Mouse (Mus musculus) fat pad, adult 2 months (tissue): ENCODE measurements around the gene 1700020L24Rik.

Experiments
- DNase-seq: peaks from one replicate; pipeline ENCODE4 v3.0.0-alpha.2; 2011; ENCODE audit warnings: low read depth, low spot score; ENCODE audit errors: extremely low read depth

Gene 1700020L24Rik

GRCm38 (mm10) chr11:83440081-83441064 is 2.9 kb downstream of the 1700020L24Rik start:
- DNase-seq: no peak

- no peak for DNase-seq
Measured at GRCm38 (mm10) chr11:83441235-83441634, 3.8 kb downstream of the 1700020L24Rik start.

- no peak for DNase-seq
Measured at GRCm38 (mm10) chr11:83442596-83443267, 5.3 kb downstream of the 1700020L24Rik start.

- DNase-seq: no peak
Measured at GRCm38 (mm10) chr11:83443824-83444223, 6.3 kb downstream of the 1700020L24Rik start.

- DNase-seq: no peak
Measured at GRCm38 (mm10) chr11:83445001-83445400, 7.5 kb downstream of the 1700020L24Rik start.

- no peak for DNase-seq
Measured at GRCm38 (mm10) chr11:83447612-83448011, 10.1 kb downstream of the 1700020L24Rik start.

GRCm38 (mm10) chr11:83448021-83448926 is 10.8 kb downstream of the 1700020L24Rik start:
- no peak for DNase-seq

- DNase-seq: no peak
Measured at GRCm38 (mm10) chr11:83448927-83449236, 11.4 kb downstream of the 1700020L24Rik start.

GRCm38 (mm10) chr11:83449298-83449697 is 11.8 kb downstream of the 1700020L24Rik start:
- no peak for DNase-seq

GRCm38 (mm10) chr11:83450550-83450949 is 13.1 kb downstream of the 1700020L24Rik start:
- peak; percentile 31 for DNase-seq

GRCm38 (mm10) chr11:83451281-83451680 is 13.8 kb downstream of the 1700020L24Rik start:
- DNase-seq: no peak

- DNase-seq: no peak
Measured at GRCm38 (mm10) chr11:83454548-83454947, 17.1 kb downstream of the 1700020L24Rik start.

GRCm38 (mm10) chr11:83455608-83456007 is 18.1 kb downstream of the 1700020L24Rik start:
- DNase-seq: no peak

- no peak for DNase-seq
Measured at GRCm38 (mm10) chr11:83457257-83457656, 19.8 kb downstream of the 1700020L24Rik start.

GRCm38 (mm10) chr11:83457912-83458601 is 20.6 kb downstream of the 1700020L24Rik start:
- DNase-seq: no peak

GRCm38 (mm10) chr11:83461462-83462027 is 24.1 kb downstream of the 1700020L24Rik start:
- no peak for DNase-seq

- DNase-seq: no peak
Measured at GRCm38 (mm10) chr11:83462711-83463244, 25.3 kb downstream of the 1700020L24Rik start, which contains the start of gene Mmp28. TSS of gene Mmp28 (minus strand) at chr11:83463071.

- no peak for DNase-seq
Measured at GRCm38 (mm10) chr11:83465976-83466375, 28.5 kb downstream of the 1700020L24Rik start.

GRCm38 (mm10) chr11:83467120-83467652 is 29.7 kb downstream of the 1700020L24Rik start:
- DNase-seq: no peak
